In genomic region chr7:142146033-142146432, GRCm38 (mm10) we compare ENCODE assay signal across 9 mouse cellular contexts. TPM values are rescaled to one million over a fixed set of nuclear protein-coding genes. Genes with fewer than 3 reads are reported as not detected.
DNase-seq lines count a peak whose midpoint lies in the region; ATAC-seq and TF ChIP-seq lines count a peak whose summit lies in the region.
"Had no signal": no experiment of that assay in that cellular context is flagged by ENCODE, and none has a peak within 500 bp of the region (broad histone marks: within the 10 kb centered on the region; RNA-seq: fewer than 3 reads in every experiment).

No protein-coding gene starts in this region.

- ATAC-seq in kidney, embryonic 16.5 days (ENCODE audit: low FRiP score, low TSS enrichment), result no peak
- no peak for ATAC-seq in granulocyte monocyte progenitor cell, adult 5-6 weeks (replicated peaks; ENCODE audit: poor library complexity, severe bottlenecking)

- H3K36me3 ChIP-seq in kidney, adult 2 months (ENCODE audit: control insufficient read depth, insufficient read depth, low read length), result no peaks in the 10 kb centered on the region
- H3K36me3 ChIP-seq in kidney, embryonic 16.5 days (ENCODE audit: insufficient read depth, low read length), result no peaks in the 10 kb centered on the region
- H3K36me3 ChIP-seq in MEL (ENCODE audit: control insufficient read depth in 1 of 2, insufficient read depth in 2 of 2, low read length in 2 of 2), result no peaks in the 10 kb centered on the region

- DNase-seq in kidney, adult 2 months, result peak; percentile 70
- DNase-seq in MEL (ENCODE audit: low read depth, low spot score), result peak; percentile 63
- peak; percentile 78 for DNase-seq in adrenal gland, postnatal 14 days
- peak; percentile 7 to 17 for DNase-seq in frontal cortex, postnatal 10 days (ENCODE audit: low spot score in 2 of 2)
- DNase-seq in left cerebral cortex, adult 18-20 months (ENCODE audit: low spot score in 2 of 2), result peak; percentile 34 to 46
- peak; percentile 39 for DNase-seq in ovary, postnatal 14 days (ENCODE audit: low spot score)

- no peak overlapping the region for H3K4me2 ChIP-seq in kidney, embryonic 16.5 days (replicated peaks; ENCODE audit: low read depth, low read length)

- 3% methylated on average over 1 of the region's 1 CpGs for WGBS in kidney, adult 2 months
- 0% methylated on average over 1 of the region's 1 CpGs for WGBS in kidney, embryonic 16.5 days

- TF ChIP-seq EP300 in MEL (IDR thresholded peaks at IDR 0.05; ENCODE audit: low read depth in 1 of 2, low read length in 2 of 2), result no peak

- TF ChIP-seq POLR2A in kidney, adult 2 months (IDR thresholded peaks at IDR 0.05; ENCODE audit: low read depth, low read length), result no peak
- no peak for TF ChIP-seq POLR2A in MEL (IDR thresholded peaks at IDR 0.05; ENCODE audit: control insufficient read depth in 1 of 2, insufficient read depth in 1 of 2, low read depth in 1 of 2, low read length in 2 of 2, poor library complexity in 1 of 2)

- H3K4me1 ChIP-seq in kidney, adult 2 months (ENCODE audit: control insufficient read depth, insufficient read depth, low read length), result no peaks in the 10 kb centered on the region
- no peaks in the 10 kb centered on the region for H3K4me1 ChIP-seq in kidney, embryonic 16.5 days (ENCODE audit: insufficient read depth, low read length)
- H3K4me1 ChIP-seq in MEL (ENCODE audit: control insufficient read depth in 1 of 2, insufficient read depth in 2 of 2, low read length in 2 of 2), result no peaks in the 10 kb centered on the region

- no peak overlapping the region for H3K27ac ChIP-seq in kidney, adult 2 months (ENCODE audit: insufficient read depth, low read depth, low read length)
- no peak overlapping the region for H3K27ac ChIP-seq in kidney, embryonic 16.5 days (ENCODE audit: low read length)
- H3K27ac ChIP-seq in MEL (ENCODE audit: control insufficient read depth, low read depth, low read length), result no peak overlapping the region

- no peak overlapping the region for H3K4me3 ChIP-seq in kidney, adult 2 months (ENCODE audit: insufficient read depth, low read depth, low read length)
- no peak overlapping the region for H3K4me3 ChIP-seq in kidney, embryonic 16.5 days (ENCODE audit: low read length)
- no peak overlapping the region for H3K4me3 ChIP-seq in MEL (ENCODE audit: control insufficient read depth in 1 of 2, insufficient read depth in 1 of 2, low read depth in 2 of 2, low read length in 2 of 2)

- TF ChIP-seq CTCF in kidney, adult 2 months (conservative IDR thresholded peaks at IDR 0.05; ENCODE audit: insufficient read depth, insufficient read length, low read depth, low read length), result peak; percentile 25; the same call in 1 of the 2 replicates
- TF ChIP-seq CTCF in MEL (IDR thresholded peaks at IDR 0.05 in 2 of 3, conservative IDR thresholded peaks at IDR 0.05 in 1 of 3; ENCODE audit: control insufficient read depth in 1 of 3, insufficient read depth in 1 of 3, low read depth in 2 of 3, low read length in 3 of 3, poor library complexity in 1 of 3, severe bottlenecking in 1 of 3), result peak; percentile 47 to 65 (median 53)

- H3K9me3 ChIP-seq in kidney, embryonic 16.5 days (ENCODE audit: low read length), result no peaks in the 10 kb centered on the region
- no peaks in the 10 kb centered on the region for H3K9me3 ChIP-seq in MEL (replicated peaks; ENCODE audit: insufficient read depth, low read length)

- TF ChIP-seq RAD21 in MEL (IDR thresholded peaks at IDR 0.05; ENCODE audit: low read depth, low read length), result peak; percentile 37

- H3K79me2 ChIP-seq in MEL (ENCODE audit: control insufficient read depth, insufficient read depth, low read length, poor library complexity), result no peaks in the 10 kb centered on the region

- no peaks in the 10 kb centered on the region for H3K27me3 ChIP-seq in kidney, adult 2 months (replicated peaks; ENCODE audit: control insufficient read depth, insufficient read depth, low read length)
- H3K27me3 ChIP-seq in kidney, embryonic 16.5 days (ENCODE audit: insufficient read depth, low read length), result no peaks in the 10 kb centered on the region
- no peaks in the 10 kb centered on the region; a peak in 1 of 4 replicates for H3K27me3 ChIP-seq in MEL (ENCODE audit: control insufficient read depth in 1 of 2, insufficient read depth in 2 of 2, low read length in 2 of 2)

- no peak overlapping the region for H3K9ac ChIP-seq in kidney, embryonic 16.5 days (replicated peaks; ENCODE audit: low read length)
- no peak overlapping the region for H3K9ac ChIP-seq in MEL (ENCODE audit: control insufficient read depth, low read depth, low read length, poor library complexity, severe bottlenecking)

TF ChIP-seq in MEL, 35 proteins besides CTCF, POLR2A, EP300 and RAD21 (continues in another document):
- TF ChIP-seq ZKSCAN1 (IDR thresholded peaks at IDR 0.05; ENCODE audit: low read depth, low read length), result no peak
- TF ChIP-seq HCFC1 (IDR thresholded peaks at IDR 0.05; ENCODE audit: low read depth, low read length), result no peak
- TF ChIP-seq CHD1 (IDR thresholded peaks at IDR 0.05; ENCODE audit: low read depth, low read length), result no peak
- TF ChIP-seq ELF1 (IDR thresholded peaks at IDR 0.05; ENCODE audit: low read depth, low read length), result no peak
- peak; percentile 82 for TF ChIP-seq ZNF384 (IDR thresholded peaks at IDR 0.05; ENCODE audit: low read depth, low read length)
- no peak for TF ChIP-seq USF2 (IDR thresholded peaks at IDR 0.05; ENCODE audit: borderline replicate concordance in 1 of 2, insufficient read depth in 1 of 2, low read depth in 1 of 2, low read length in 2 of 2)
- TF ChIP-seq MYB (IDR thresholded peaks at IDR 0.05; ENCODE audit: low read depth, low read length), result no peak
- peak; percentile 63 for TF ChIP-seq SMC3 (IDR thresholded peaks at IDR 0.05; ENCODE audit: low read depth, low read length)
- TF ChIP-seq E2F4 (IDR thresholded peaks at IDR 0.05; ENCODE audit: borderline replicate concordance, low read depth, low read length), result no peak
- peak; percentile 31; the same call in 1 of the 2 replicates for TF ChIP-seq MAX (IDR thresholded peaks at IDR 0.05; ENCODE audit: low read length)
- TF ChIP-seq SIN3A (IDR thresholded peaks at IDR 0.05; ENCODE audit: low read length), result no peak
- TF ChIP-seq UBTF (IDR thresholded peaks at IDR 0.05; ENCODE audit: borderline replicate concordance, insufficient read depth, low read depth, low read length), result no peak
- TF ChIP-seq TBP (IDR thresholded peaks at IDR 0.05; ENCODE audit: low read depth, low read length), result no peak
- no peak for TF ChIP-seq TAL1 (IDR thresholded peaks at IDR 0.05; ENCODE audit: low read length)
- no peak for TF ChIP-seq GABPA (IDR thresholded peaks at IDR 0.05; ENCODE audit: low read depth, low read length)
- no peak for TF ChIP-seq BHLHE40 (IDR thresholded peaks at IDR 0.05; ENCODE audit: borderline replicate concordance, low read depth, low read length)

RNA-seq across cellular contexts. Expression of gene Gm45337, which starts 1.6 kb away (rescaled TPM):
- not detected in 2 replicates for polyA plus RNA-seq in kidney, adult 2 months (2012; rRNA removed)
- polyA plus RNA-seq in kidney, embryonic 16.5 days (2015; fragmentation: Nextera tagmentation; extraction: Ambion mirVana), result not detected in 2 replicates
- total RNA-seq in MEL (2012; rRNA removed), result not detected in 2 replicates
- polyA plus RNA-seq in MEL (2012; ENCODE audit: insufficient read depth in 1 of 2, insufficient read length in 2 of 2, low read depth in 1 of 2, low replicate concordance in 2 of 2, missing spikeins in 1 of 2), result not detected
- not detected in 2 replicates for total RNA-seq in adrenal gland, postnatal 14 days (2021)
- not detected for total RNA-seq in left cerebral cortex, adult 18-20 months (2021)
- total RNA-seq in granulocyte monocyte progenitor cell, adult 5-6 weeks (2014; fragmentation: Nextera tagmentation), result not detected in 2 replicates
- total RNA-seq in granulocyte monocyte progenitor cell, adult 5-6 weeks (2017), result not detected in 2 replicates
- polyA plus RNA-seq: testis, adult 2 months had no signal

RNA-seq across cellular contexts. Expression of gene Gm39115, which starts 10.2 kb away (rescaled TPM):
- not detected in 2 replicates for polyA plus RNA-seq in kidney, adult 2 months (2012; rRNA removed)
- not detected in 2 replicates for polyA plus RNA-seq in kidney, embryonic 16.5 days (2015; fragmentation: Nextera tagmentation; extraction: Ambion mirVana)
- total RNA-seq in MEL (2012; rRNA removed), result not detected in 2 replicates
- polyA plus RNA-seq in MEL (2012; ENCODE audit: insufficient read depth in 1 of 2, insufficient read length in 2 of 2, low read depth in 1 of 2, low replicate concordance in 2 of 2, missing spikeins in 1 of 2), result not detected
- total RNA-seq in adrenal gland, postnatal 14 days (2021), result not detected in 2 replicates
- total RNA-seq in left cerebral cortex, adult 18-20 months (2021), result not detected
- not detected in 2 replicates for total RNA-seq in granulocyte monocyte progenitor cell, adult 5-6 weeks (2014; fragmentation: Nextera tagmentation)
- not detected in 2 replicates for total RNA-seq in granulocyte monocyte progenitor cell, adult 5-6 weeks (2017)
- polyA plus RNA-seq: testis, adult 2 months had no signal

RNA-seq across cellular contexts. Expression of gene Gm29735, which starts 10.9 kb away (rescaled TPM):
- polyA plus RNA-seq in kidney, adult 2 months (2012; rRNA removed), result not detected in 2 replicates
- not detected in 2 replicates for polyA plus RNA-seq in kidney, embryonic 16.5 days (2015; fragmentation: Nextera tagmentation; extraction: Ambion mirVana)
- total RNA-seq in MEL (2012; rRNA removed), result not detected in 2 replicates
- polyA plus RNA-seq in MEL (2012; ENCODE audit: insufficient read depth in 1 of 2, insufficient read length in 2 of 2, low read depth in 1 of 2, low replicate concordance in 2 of 2, missing spikeins in 1 of 2), result not detected
- total RNA-seq in adrenal gland, postnatal 14 days (2021), result not detected in 2 replicates
- total RNA-seq in left cerebral cortex, adult 18-20 months (2021), result not detected
- not detected in 2 replicates for total RNA-seq in granulocyte monocyte progenitor cell, adult 5-6 weeks (2014; fragmentation: Nextera tagmentation)
- not detected in 2 replicates for total RNA-seq in granulocyte monocyte progenitor cell, adult 5-6 weeks (2017)
- polyA plus RNA-seq: testis, adult 2 months had no signal

RNA-seq across cellular contexts. Expression of gene Gm4553, which starts 19.5 kb away (rescaled TPM):
- polyA plus RNA-seq in kidney, adult 2 months (2012; rRNA removed), result not detected in 2 replicates
- polyA plus RNA-seq in kidney, embryonic 16.5 days (2015; fragmentation: Nextera tagmentation; extraction: Ambion mirVana), result not detected in 2 replicates
- total RNA-seq in MEL (2012; rRNA removed), result not detected in 2 replicates
- polyA plus RNA-seq in MEL (2012; ENCODE audit: insufficient read depth in 1 of 2, insufficient read length in 2 of 2, low read depth in 1 of 2, low replicate concordance in 2 of 2, missing spikeins in 1 of 2), result not detected
- not detected in 2 replicates for total RNA-seq in adrenal gland, postnatal 14 days (2021)
- not detected for total RNA-seq in left cerebral cortex, adult 18-20 months (2021)
- total RNA-seq in granulocyte monocyte progenitor cell, adult 5-6 weeks (2014; fragmentation: Nextera tagmentation), result not detected in 2 replicates
- total RNA-seq in granulocyte monocyte progenitor cell, adult 5-6 weeks (2017), result not detected in 2 replicates
- polyA plus RNA-seq: testis, adult 2 months had no signal

RNA-seq across cellular contexts. Expression of gene Gm45618, which starts 25.5 kb away (rescaled TPM):
- polyA plus RNA-seq in kidney, adult 2 months (2012; rRNA removed), result not detected in 2 replicates
- not detected in 2 replicates for polyA plus RNA-seq in kidney, embryonic 16.5 days (2015; fragmentation: Nextera tagmentation; extraction: Ambion mirVana)
- total RNA-seq in MEL (2012; rRNA removed), result not detected in 2 replicates
- not detected for polyA plus RNA-seq in MEL (2012; ENCODE audit: insufficient read depth in 1 of 2, insufficient read length in 2 of 2, low read depth in 1 of 2, low replicate concordance in 2 of 2, missing spikeins in 1 of 2)
- not detected in 2 replicates for total RNA-seq in adrenal gland, postnatal 14 days (2021)
- total RNA-seq in left cerebral cortex, adult 18-20 months (2021), result not detected
- not detected in 2 replicates for total RNA-seq in granulocyte monocyte progenitor cell, adult 5-6 weeks (2014; fragmentation: Nextera tagmentation)
- total RNA-seq in granulocyte monocyte progenitor cell, adult 5-6 weeks (2017), result not detected in 2 replicates
- polyA plus RNA-seq: testis, adult 2 months had no signal

Comparison
In these comparisons a context has a peak if more than half of its experiments do, and no peak if none do; other contexts are left out.
1. DNase-seq: peak in every context shown above with its lines; median percentile 78 in adrenal gland, postnatal 14 days; 70 in kidney, adult 2 months; 63 in MEL; 40 in left cerebral cortex, adult 18-20 months; 39 in ovary, postnatal 14 days; 12 in frontal cortex, postnatal 10 days.